Mouse (Mus musculus) forebrain, embryonic 13.5 days (tissue): Measurements from ENCODE around the gene Ndufa4l2. TPM values are rescaled to one million over a fixed set of nuclear protein-coding genes. Genes with fewer than 3 reads are reported as not detected.
A peak's percentile ranks its signal among the peaks of the same experiment; 100 is the strongest.

ENCODE experiments used
- ATAC-seq: fragments of 200-750 bp; cut with Nextera tagmentation; 2 replicates; pipeline ENCODE4 v1.8.0; 2017
- H3K27ac ChIP-seq: fragments of 300-500 bp; sonication (generic); 2 replicates; pipeline ENCODE4 v1.5.1; 2015; ENCODE audit warnings: inconsistent platforms, mild to moderate bottlenecking, moderate library complexity
- H3K27me3 ChIP-seq: fragments of 300-500 bp; sonication (generic); 2 replicates; pipeline ENCODE4 v1.6.1; 2015; ENCODE audit warnings: mild to moderate bottlenecking, inconsistent platforms
- H3K36me3 ChIP-seq: fragments of 300-500 bp; sonication (generic); 2 replicates; pipeline ENCODE4 v1.6.1; 2015; ENCODE audit warnings: mild to moderate bottlenecking, inconsistent platforms; ENCODE audit not compliant: poor library complexity, severe bottlenecking
- H3K4me1 ChIP-seq: fragments of 300-500 bp; sonication (generic); 2 replicates; pipeline ENCODE4 v1.6.1; 2015; ENCODE audit warnings: inconsistent platforms
- H3K4me2 ChIP-seq: fragments of 300-500 bp; sonication (generic); 2 replicates; pipeline ENCODE4 v1.6.1; 2015; ENCODE audit warnings: inconsistent platforms, mild to moderate bottlenecking, moderate library complexity
- H3K4me3 ChIP-seq: fragments of 300-500 bp; sonication (generic); 2 replicates; pipeline ENCODE4 v1.5.1; 2015; ENCODE audit warnings: mild to moderate bottlenecking, inconsistent platforms
- H3K9ac ChIP-seq: fragments of 300-500 bp; sonication (generic); 2 replicates; pipeline ENCODE4 v1.6.1; 2015; ENCODE audit warnings: mild to moderate bottlenecking, inconsistent platforms
- H3K9me3 ChIP-seq: fragments of 300-500 bp; sonication (generic); replicated peaks from 2 replicates; pipeline ENCODE4 v1.6.1; 2016; ENCODE audit warnings: inconsistent platforms
- WGBS: fragments of 180-500 bp; shearing (Covaris S2); methylation state at CpG from one replicate; pipeline ENCODE4 v1.1.7; 2015; 5-methylcytosine and 5-hydroxymethylcytosine counted together
- polyA plus RNA-seq: library from polyadenylated mRNA; unstranded; fragments of >200 nt; fragmentation: Nextera tagmentation; extraction: Ambion mirVana; gene quantifications from 2 replicates; pipeline ENCODE4 v1.2.1, GENCODE M21; 2015

Gene Ndufa4l2
- polyA plus RNA-seq, 1 experiment from 2014 or later, result 11.9 TPM

- Histone ChIP-seq H3K27me3 (peaks cover 73% of the 10 kb centered on the region), H3K27ac (peak within 1 kb of the TSS; percentile 61), H3K36me3 (peaks cover 11% of the 10 kb centered on the region), H3K9me3 (no peaks in the 10 kb centered on the region), H3K4me2 (peak within 1 kb of the TSS; percentile 83), H3K9ac (peak within 1 kb of the TSS; percentile 73), H3K4me1 (peaks cover 78% of the 10 kb centered on the region), H3K4me3 (peak within 1 kb of the TSS; percentile 52)
- ATAC-seq, result no peak
- under 1% methylated on average over 51 of the region's 78 CpGs for WGBS
These were observed 19.5 kb downstream of the Ndufa4l2 start, which contains the start of gene Nxph4 for GRCm38 (mm10) chr10:127534036-127534928. Nxph4 (minus strand) TSS chr10:127534559.

- peaks cover 18% of the 10 kb centered on the region for H3K36me3 ChIP-seq
- under 1% methylated on average over 28 of the region's 30 CpGs for WGBS
- H3K27ac ChIP-seq, result peak overlapping the region; percentile 61
- peak overlapping the region; percentile 83 for H3K4me2 ChIP-seq
- H3K4me3 ChIP-seq, result peak overlapping the region; percentile 52
- peaks cover 66% of the 10 kb centered on the region for H3K27me3 ChIP-seq
- H3K9ac ChIP-seq, result peak overlapping the region; percentile 56
- H3K9me3 ChIP-seq, result no peaks in the 10 kb centered on the region
- peaks cover 71% of the 10 kb centered on the region for H3K4me1 ChIP-seq
- ATAC-seq, result no peak
These were observed 20.2 kb downstream of the Ndufa4l2 start for GRCm38 (mm10) chr10:127534929-127535384.

- Histone ChIP-seq H3K4me2 (peak overlapping the region; percentile 32), H3K27me3 (peaks cover 48% of the 10 kb centered on the region), H3K27ac (peak overlapping the region; percentile 37; the same call in 1 of the 2 replicates), H3K9ac (no peak overlapping the region), H3K36me3 (peaks cover 36% of the 10 kb centered on the region), H3K4me3 (no peak overlapping the region), H3K4me1 (peaks cover 54% of the 10 kb centered on the region), H3K9me3 (no peaks in the 10 kb centered on the region)
- peak; percentile 53 for ATAC-seq
- 13% methylated on average over 8 of the region's 8 CpGs for WGBS
These were observed 22.0 kb downstream of the Ndufa4l2 start for GRCm38 (mm10) chr10:127536586-127537314.

GRCm38 (mm10) chr10:127537854-127538583 is 23.3 kb downstream of the Ndufa4l2 start:
- Histone ChIP-seq H3K9me3 (no peaks in the 10 kb centered on the region), H3K27ac (peak overlapping the region; percentile 38), H3K4me3 (no peak overlapping the region), H3K36me3 (peaks cover 49% of the 10 kb centered on the region), H3K9ac (no peak overlapping the region), H3K27me3 (peaks cover 35% of the 10 kb centered on the region), H3K4me1 (peaks cover 51% of the 10 kb centered on the region), H3K4me2 (no peak overlapping the region)
- 20% methylated on average over 7 of the region's 7 CpGs for WGBS
- peak; percentile 44 for ATAC-seq

GRCm38 (mm10) chr10:127541510-127541909 is 26.7 kb downstream of the Ndufa4l2 start:
- 96% methylated on average over 8 of the region's 8 CpGs for WGBS
- H3K36me3 ChIP-seq, result peaks cover 84% of the 10 kb centered on the region
- no peak overlapping the region for H3K4me2 ChIP-seq
- peaks cover under 1% of the 10 kb centered on the region; the same call in 1 of the 2 replicates for H3K27me3 ChIP-seq
- ATAC-seq, result no peak
- H3K27ac ChIP-seq, result no peak overlapping the region
- H3K4me1 ChIP-seq, result peaks cover 19% of the 10 kb centered on the region
- H3K4me3 ChIP-seq, result no peak overlapping the region
- no peaks in the 10 kb centered on the region for H3K9me3 ChIP-seq
- H3K9ac ChIP-seq, result no peak overlapping the region

GRCm38 (mm10) chr10:127542084-127542483 is 27.3 kb downstream of the Ndufa4l2 start:
- Histone ChIP-seq H3K4me3 (no peak overlapping the region), H3K9ac (no peak overlapping the region), H3K27ac (peak overlapping the region; percentile 31; the same call in 1 of the 2 replicates), H3K4me2 (no peak overlapping the region), H3K27me3 (no peaks in the 10 kb centered on the region), H3K4me1 (peaks cover 13% of the 10 kb centered on the region), H3K9me3 (no peaks in the 10 kb centered on the region), H3K36me3 (peaks cover 89% of the 10 kb centered on the region)
- ATAC-seq, result no peak
- WGBS, result 70% methylated on average over 13 of the region's 13 CpGs

GRCm38 (mm10) chr10:127542720-127543119 is 28.0 kb downstream of the Ndufa4l2 start:
- peak overlapping the region; percentile 31; the same call in 1 of the 2 replicates for H3K27ac ChIP-seq
- H3K4me1 ChIP-seq, result peaks cover 9% of the 10 kb centered on the region; the same call in 1 of the 2 replicates
- no peak overlapping the region for H3K4me3 ChIP-seq
- no peaks in the 10 kb centered on the region for H3K27me3 ChIP-seq
- no peak overlapping the region for H3K4me2 ChIP-seq
- no peak for ATAC-seq
- no peak overlapping the region for H3K9ac ChIP-seq
- 41% methylated on average over 6 of the region's 6 CpGs for WGBS
- no peaks in the 10 kb centered on the region for H3K9me3 ChIP-seq
- peaks cover 96% of the 10 kb centered on the region for H3K36me3 ChIP-seq

- WGBS, result 92% methylated on average over 3 of the region's 3 CpGs
- Histone ChIP-seq H3K9me3 (no peaks in the 10 kb centered on the region), H3K4me2 (no peak overlapping the region), H3K4me1 (0 out of 2 replicates have a peak, but pooled peaks cover 8% of the 10 kb centered on the region), H3K27me3 (no peaks in the 10 kb centered on the region), H3K27ac (no peak overlapping the region), H3K36me3 (peaks cover 100% of the 10 kb centered on the region), H3K4me3 (no peak overlapping the region), H3K9ac (no peak overlapping the region)
- no peak for ATAC-seq
These were observed 29.1 kb downstream of the Ndufa4l2 start for GRCm38 (mm10) chr10:127543916-127544315.

GRCm38 (mm10) chr10:127544375-127544774 is 29.6 kb downstream of the Ndufa4l2 start:
- Histone ChIP-seq H3K9me3 (no peaks in the 10 kb centered on the region), H3K27ac (no peak overlapping the region), H3K9ac (no peak overlapping the region), H3K4me2 (no peak overlapping the region), H3K36me3 (peaks cover 100% of the 10 kb centered on the region), H3K4me1 (0 out of 2 replicates have a peak, but pooled peaks cover 8% of the 10 kb centered on the region), H3K27me3 (no peaks in the 10 kb centered on the region), H3K4me3 (no peak overlapping the region)
- ATAC-seq, result no peak
- 96% methylated on average over 20 of the region's 20 CpGs for WGBS

GRCm38 (mm10) chr10:127546505-127546904 is 31.7 kb downstream of the Ndufa4l2 start:
- 0 out of 2 replicates have a peak, but pooled peaks cover 8% of the 10 kb centered on the region for H3K4me1 ChIP-seq
- no peak for ATAC-seq
- H3K4me3 ChIP-seq, result no peak overlapping the region
- H3K4me2 ChIP-seq, result no peak overlapping the region
- H3K36me3 ChIP-seq, result peaks cover 100% of the 10 kb centered on the region
- no peak overlapping the region for H3K27ac ChIP-seq
- H3K9ac ChIP-seq, result no peak overlapping the region
- 89% methylated on average over 7 of the region's 7 CpGs for WGBS
- no peaks in the 10 kb centered on the region for H3K27me3 ChIP-seq
- H3K9me3 ChIP-seq, result no peaks in the 10 kb centered on the region

- Histone ChIP-seq H3K4me2 (no peak overlapping the region), H3K27ac (no peak overlapping the region), H3K9me3 (no peaks in the 10 kb centered on the region), H3K9ac (no peak overlapping the region), H3K4me3 (no peak overlapping the region), H3K27me3 (no peaks in the 10 kb centered on the region), H3K4me1 (no peaks in the 10 kb centered on the region), H3K36me3 (peaks cover 100% of the 10 kb centered on the region)
- 96% methylated on average over 15 of the region's 15 CpGs for WGBS
- ATAC-seq, result no peak
These were observed 33.5 kb downstream of the Ndufa4l2 start for GRCm38 (mm10) chr10:127548236-127548635.
